Mouse (Mus musculus) myocyte (in vitro differentiated cells): ENCODE measurements at regions not wholly inside any gene's neighbourhood (a gene's known extent, or its start where the extent isn't known, plus 50 kb on each side); places are given as distances from the start of the nearest gene placed in this dataset.

Experiments
- MAX ChIP-seq: IDR thresholded peaks from one replicate; pipeline ENCODE4 v1.6.1; 2011; ENCODE audit warnings: low read depth, mild to moderate bottlenecking, control low read depth
- MYOD1 ChIP-seq, 3 experiments: IDR thresholded peaks; one replicate each; pipeline ENCODE4 v1.6.1; 2011; ENCODE audit warnings: control low read depth in 2 of 3, low read depth in 2 of 3, mild to moderate bottlenecking in 2 of 3, moderate library complexity in 1 of 3; ENCODE audit not compliant: insufficient read length in 2 of 3, control insufficient read depth in 1 of 3
- POLR2A ChIP-seq: IDR thresholded peaks from one replicate; pipeline ENCODE4 v1.6.1; 2011; ENCODE audit warnings: low read depth, mild to moderate bottlenecking, control low read depth, moderate library complexity; ENCODE audit not compliant: insufficient read length
- POLR2AphosphoS2 ChIP-seq: IDR thresholded peaks from one replicate; pipeline ENCODE4 v1.6.1; 2011; ENCODE audit warnings: low read depth, control low read depth; ENCODE audit not compliant: insufficient read length
- REST ChIP-seq: IDR thresholded peaks from one replicate; pipeline ENCODE4 v1.6.1; 2011; ENCODE audit warnings: mild to moderate bottlenecking, control low read depth, moderate library complexity; ENCODE audit not compliant: insufficient read depth, insufficient read length
- TCF12 ChIP-seq: IDR thresholded peaks from one replicate; pipeline ENCODE4 v1.6.1; 2011; ENCODE audit warnings: mild to moderate bottlenecking, control low read depth; ENCODE audit not compliant: poor library complexity, insufficient read depth, severe bottlenecking
- TCF3 ChIP-seq: IDR thresholded peaks from one replicate; pipeline ENCODE4 v1.6.1; 2011; ENCODE audit warnings: low read depth, control low read depth; ENCODE audit not compliant: insufficient read length
- USF1 ChIP-seq: IDR thresholded peaks from one replicate; pipeline ENCODE4 v1.6.1; 2011; ENCODE audit warnings: low read depth, mild to moderate bottlenecking, control low read depth, moderate library complexity

GRCm38 (mm10) chr1:61143030-61143753 lies 165.5 kb downstream of the Icos start:
- no peak for TF ChIP-seq USF1
- TF ChIP-seq MAX, result no peak
- no peak for TF ChIP-seq REST
- no peak for TF ChIP-seq MYOD1 (IDR thresholded peaks at IDR 0.05; ENCODE audit: control insufficient read depth in 1 of 3, insufficient read length in 2 of 3, low read depth in 2 of 3)
- TF ChIP-seq POLR2AphosphoS2, result no peak
- TF ChIP-seq POLR2A, result no peak
- no peak for TF ChIP-seq TCF12
- TF ChIP-seq TCF3, result no peak
